Mouse (Mus musculus) mouse embryonic stem cell (cell line): ENCODE measurements at regions not wholly inside any gene's neighbourhood (a gene's known extent, or its start where the extent isn't known, plus 50 kb on each side); places are given as distances from the start of the nearest gene placed in this dataset.

Experiments used
- in situ Hi-C, 2 experiments: fragments of 300-500 bp; cut with MboI; formaldehyde crosslinking; loops; 1 replicate in 1 of 2; 3 replicates in 1 of 2; pipeline ENCODE4 v1.14.3; 2019 to 2020; ENCODE audit warnings: low sequenced_read_pairs in 2 of 2, low pct_unique_long_range_greater_than_20kb in 1 of 2, mixed read lengths in 1 of 2; ENCODE audit not compliant: unreplicated experiment in 1 of 2

DNA sequence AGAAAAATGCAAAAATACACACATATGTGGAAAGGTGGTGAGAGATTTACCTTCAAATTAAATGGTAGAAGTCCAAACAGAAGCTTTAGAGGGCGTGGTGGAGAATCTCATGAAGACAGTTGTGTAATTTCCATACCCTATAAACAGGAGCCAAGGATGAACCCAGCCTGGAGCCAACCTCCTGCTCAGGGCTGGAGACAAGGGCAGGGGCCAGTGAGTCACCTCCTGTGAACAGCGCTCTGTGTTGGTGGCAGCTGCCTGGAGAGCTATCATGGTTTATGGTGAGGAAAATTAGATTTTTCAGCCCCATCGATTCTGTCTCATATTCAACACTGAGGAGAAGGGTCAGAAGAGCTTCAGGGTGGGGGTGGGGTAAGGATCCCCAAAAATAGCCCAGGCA lies 261.1 kb downstream of the Agtpbp1 start:
- in situ Hi-C loops: loop anchor here in 1 of 2 experiments (25.0 kb wide), 1 partner anchor 462 kb away; no protein-coding TSS in a partner anchor

DNA sequence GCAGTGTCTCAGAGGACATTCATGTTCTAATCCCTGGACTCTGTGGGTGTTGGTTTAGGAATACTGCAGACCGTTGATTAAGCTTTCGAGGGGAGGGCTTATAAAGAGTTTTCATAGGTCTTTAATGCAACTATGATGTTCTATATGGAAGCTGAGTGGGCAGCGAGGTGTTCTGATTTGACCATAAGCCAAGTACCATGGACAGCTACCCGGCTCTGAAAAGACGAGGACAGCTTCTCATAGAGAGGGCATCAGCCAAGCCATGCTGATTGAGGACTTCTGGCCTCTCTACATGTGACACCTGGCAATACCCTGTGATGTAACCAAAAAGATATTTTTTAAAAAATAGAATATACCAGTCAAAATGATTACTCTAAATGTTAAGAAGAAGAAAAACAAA lies 261.6 kb downstream of the Agtpbp1 start:
- in situ Hi-C loops: loop anchor here in 1 of 2 experiments (25.0 kb wide), 1 partner anchor 461 kb away; no protein-coding TSS in a partner anchor

DNA sequence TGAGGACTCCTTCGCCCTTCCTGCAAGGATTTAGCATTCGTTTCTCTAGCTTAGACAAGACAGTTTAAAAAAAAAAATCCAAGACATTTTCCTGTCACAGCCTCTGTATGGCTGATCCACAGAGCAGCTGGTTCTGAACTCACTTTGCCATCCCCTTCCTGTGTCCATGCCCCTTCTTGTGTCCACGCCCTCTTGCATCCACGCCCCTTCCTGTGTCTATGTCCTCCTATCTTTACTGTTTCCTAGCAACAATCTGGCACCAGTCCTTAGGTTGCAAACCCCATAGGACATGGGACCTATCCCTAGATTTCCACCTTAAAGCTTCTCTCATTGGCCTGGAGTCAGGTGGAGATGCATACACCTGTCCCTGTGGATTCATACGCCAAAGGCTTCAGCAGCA lies 264.8 kb downstream of the Agtpbp1 start:
- in situ Hi-C loops: loop anchor here in 1 of 2 experiments (25.0 kb wide), 1 partner anchor 458 kb away; no protein-coding TSS in a partner anchor

DNA sequence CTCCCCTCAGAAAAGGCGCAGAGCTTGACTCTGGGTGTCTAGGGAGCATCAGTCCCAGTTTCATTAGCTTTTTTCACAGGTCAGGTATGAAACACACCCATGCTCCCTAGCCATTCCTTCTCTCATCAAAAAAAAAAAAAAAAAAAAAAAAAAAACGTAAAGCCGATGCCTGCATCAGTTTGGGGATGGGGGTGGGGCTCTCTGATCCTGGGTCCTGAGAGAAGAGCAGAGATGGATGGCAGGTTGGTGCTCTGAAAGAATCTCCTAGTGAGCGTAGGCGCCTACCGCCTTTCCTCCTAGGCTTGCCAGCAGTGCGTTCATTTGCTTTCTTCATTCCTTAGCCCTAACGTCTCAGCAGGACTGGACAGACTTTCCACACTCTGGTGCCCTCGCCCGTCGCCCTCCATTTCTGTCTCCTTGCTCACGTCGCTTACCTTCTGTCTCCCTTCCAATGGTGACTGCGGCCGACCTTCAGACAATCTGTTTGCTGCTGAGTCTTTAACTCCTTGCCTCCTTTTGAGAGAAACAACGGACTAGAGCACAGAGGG lies 267.5 kb downstream of the Agtpbp1 start:
- in situ Hi-C loops: loop anchor here in 1 of 2 experiments (25.0 kb wide), 1 partner anchor 455 kb away; no protein-coding TSS in a partner anchor

DNA sequence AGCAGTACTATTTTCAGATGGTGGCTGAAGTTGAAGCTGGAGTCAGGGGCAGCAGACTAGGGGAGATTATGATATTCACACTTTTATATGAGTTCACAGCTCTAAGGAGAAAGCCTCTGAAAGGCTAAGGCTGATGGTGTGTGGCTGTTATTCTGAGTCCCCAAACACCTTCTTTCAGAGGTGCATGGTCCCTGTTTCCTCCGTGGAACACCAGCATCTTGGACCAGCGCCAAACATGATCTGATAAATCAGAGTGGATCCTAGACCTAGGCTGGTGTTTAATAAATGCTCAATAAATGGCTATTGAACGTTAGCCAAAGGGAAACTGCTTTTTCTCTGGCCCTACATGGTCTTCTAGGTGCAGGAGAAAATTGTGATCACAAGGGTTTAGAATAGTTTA lies 269.2 kb downstream of the Agtpbp1 start:
- in situ Hi-C loops: loop anchor here in 1 of 2 experiments (25.0 kb wide), 1 partner anchor 454 kb away; no protein-coding TSS in a partner anchor

DNA sequence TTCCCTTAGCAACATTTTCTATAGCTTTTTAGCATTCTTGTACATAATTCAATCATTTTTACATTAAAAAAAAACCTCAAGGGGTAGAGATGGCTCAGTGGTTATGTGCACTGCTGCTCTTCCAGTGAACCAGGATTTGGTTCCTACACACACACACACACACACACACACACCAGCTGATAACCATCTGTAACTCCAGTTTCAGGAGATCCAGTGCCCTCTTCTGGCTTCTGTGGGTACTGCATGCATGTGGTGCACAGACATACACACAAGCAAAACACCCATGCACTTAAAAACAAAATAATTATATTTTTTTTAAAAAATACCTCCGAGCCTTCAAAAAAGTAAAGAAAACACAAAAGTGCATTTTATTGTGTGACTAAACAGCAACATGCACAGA lies 270.6 kb downstream of the Agtpbp1 start:
- in situ Hi-C loops: loop anchor here in 1 of 2 experiments (25.0 kb wide), 1 partner anchor 452 kb away; no protein-coding TSS in a partner anchor

DNA sequence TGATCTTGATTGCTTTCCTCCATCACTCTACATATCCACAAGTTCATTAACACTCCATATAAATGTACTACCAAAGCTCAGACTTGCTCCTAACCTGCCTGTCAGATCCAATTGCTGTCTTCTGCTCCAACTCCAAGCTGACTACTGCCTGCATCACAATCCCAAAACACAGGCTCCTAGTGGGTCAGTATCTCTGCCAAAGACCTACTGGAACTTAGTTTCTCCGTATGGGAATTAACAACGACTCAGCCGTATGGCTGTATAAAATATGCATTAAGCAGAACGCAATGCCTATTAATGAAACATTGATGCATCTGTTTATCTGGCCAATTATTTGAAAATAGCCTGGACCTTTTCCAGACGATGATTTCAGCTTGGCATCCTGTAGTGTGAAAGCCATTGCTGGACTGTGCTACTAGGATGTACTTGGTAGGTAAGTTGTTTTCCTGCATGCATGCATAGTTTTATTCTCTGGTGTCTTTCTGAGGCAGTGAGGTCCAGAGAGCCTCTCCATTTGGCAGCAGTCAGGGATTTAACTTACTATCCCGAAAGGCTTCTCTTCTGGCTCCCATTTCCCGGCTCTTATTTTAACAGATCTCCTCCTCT lies 271.2 kb downstream of the Agtpbp1 start:
- in situ Hi-C loops: loop anchor here in 1 of 2 experiments (25.0 kb wide), 1 partner anchor 452 kb away; no protein-coding TSS in a partner anchor

DNA sequence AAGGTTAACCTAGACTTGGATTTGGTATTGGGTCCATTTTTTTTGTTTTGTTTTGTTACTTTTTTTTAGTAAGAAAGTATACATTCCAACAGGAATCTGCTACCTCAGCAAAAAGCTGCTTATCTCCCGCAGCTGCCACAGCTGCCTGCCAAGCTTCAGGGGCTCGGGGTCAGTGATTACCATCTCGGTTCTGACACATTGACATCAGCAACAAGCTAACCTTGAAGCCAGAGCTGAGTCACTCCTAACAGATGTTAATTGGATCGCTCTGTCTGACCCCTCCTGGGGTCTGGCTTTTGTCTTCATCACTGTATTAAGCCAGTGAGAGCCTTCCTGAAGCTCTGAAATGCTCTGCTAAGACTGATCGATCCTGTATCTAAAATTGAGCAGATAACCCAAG lies 292.1 kb downstream of the Agtpbp1 start:
- in situ Hi-C loops: no loop called here

DNA sequence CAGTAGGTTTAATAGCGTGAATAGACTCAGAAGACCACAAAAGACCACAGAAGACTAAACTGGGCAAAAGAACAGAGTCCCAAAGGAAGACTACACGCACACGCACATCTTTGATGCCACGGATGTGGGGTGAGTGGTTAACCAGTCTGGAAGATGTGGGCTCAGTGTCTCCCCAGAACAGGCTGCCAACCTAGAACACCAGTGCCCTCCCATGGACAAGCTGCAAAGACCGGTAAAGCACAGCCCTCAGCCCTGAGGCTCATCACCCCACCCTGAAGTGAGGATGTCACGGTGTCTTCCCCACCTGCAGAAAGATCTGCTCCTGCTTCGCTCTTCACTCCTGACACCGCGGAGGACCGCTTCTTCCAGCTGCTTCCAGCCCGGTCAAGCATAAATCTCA lies 295.9 kb downstream of the Agtpbp1 start:
- in situ Hi-C loops: no loop called here

DNA sequence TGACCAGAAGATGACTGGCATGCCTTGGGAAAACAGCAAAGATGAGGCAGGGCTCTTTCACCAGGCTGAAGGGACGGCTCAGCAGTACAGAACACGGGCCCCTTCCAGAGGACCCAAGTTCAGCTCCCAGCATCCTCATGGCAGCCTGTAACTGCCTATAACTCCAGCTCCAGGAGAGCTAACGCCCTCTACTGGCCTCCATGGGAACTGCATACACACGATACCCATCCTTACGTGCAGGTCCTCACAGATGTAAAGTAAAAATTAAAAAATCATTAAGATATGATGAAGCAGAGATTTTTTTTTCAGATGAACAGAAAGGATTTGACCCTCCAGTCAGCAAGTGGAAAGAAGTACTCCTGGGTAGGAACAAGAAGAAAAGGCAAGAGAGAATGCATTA lies 303.8 kb downstream of the Agtpbp1 start:
- in situ Hi-C loops: no loop called here

DNA sequence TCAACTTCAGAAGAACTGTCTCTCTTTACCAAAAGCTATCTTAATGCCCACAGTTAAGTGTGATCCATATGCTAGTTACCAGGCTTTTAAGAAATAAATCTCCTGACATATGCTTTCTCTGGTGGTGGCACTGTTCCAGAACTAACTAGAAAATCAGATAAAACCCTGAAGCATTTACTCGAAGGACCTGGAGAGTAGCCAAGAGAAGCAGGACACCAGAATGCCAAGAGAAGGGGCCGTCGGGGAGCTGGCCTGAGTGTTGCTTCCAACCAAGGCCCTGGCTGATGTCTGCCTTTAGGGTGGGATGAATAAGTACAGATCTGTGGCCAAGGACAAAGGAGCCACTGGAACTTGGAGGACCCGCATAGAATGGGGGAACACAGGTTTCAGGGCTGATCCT lies 305.9 kb downstream of the Agtpbp1 start:
- in situ Hi-C loops: no loop called here

DNA sequence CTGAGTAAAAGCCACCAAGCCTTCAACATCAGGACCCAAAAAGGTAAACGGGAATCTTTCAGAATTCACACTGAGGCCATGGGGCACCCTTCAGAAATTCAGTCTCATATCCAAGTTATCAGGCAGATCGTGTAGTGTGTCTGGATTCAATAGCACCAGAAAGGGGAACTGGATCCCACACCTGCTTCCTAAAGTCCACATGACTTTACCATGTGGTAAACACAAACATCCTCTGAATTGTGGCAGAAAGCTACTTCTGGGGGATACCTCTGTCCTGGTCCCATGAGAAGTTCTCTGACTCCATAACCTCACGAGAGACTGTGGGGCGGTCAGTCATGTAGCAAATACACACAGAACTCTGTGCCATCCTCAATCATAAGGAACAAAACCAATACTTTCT lies 313.4 kb downstream of the Agtpbp1 start:
- in situ Hi-C loops: no loop called here

DNA sequence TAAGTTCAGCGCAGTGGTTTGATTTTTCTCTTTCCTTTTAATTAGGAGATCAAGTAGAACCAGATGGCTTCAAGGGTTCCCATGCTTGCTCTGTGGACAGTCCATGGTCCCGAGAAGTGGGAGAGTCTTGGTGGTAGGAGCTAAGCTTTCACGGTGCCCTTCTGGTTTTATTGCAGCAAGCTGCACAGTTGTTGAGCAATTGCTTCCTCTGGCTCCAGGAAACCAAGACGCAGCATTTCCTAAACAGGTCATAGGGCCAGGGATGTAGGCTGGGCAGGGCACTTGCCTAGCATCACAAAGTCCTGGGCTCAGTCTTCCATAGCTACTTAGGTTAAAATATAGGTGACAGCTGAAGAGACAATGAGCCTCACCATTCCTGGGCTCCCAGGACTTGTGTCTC lies 318.2 kb downstream of the Agtpbp1 start:
- in situ Hi-C loops: no loop called here

DNA sequence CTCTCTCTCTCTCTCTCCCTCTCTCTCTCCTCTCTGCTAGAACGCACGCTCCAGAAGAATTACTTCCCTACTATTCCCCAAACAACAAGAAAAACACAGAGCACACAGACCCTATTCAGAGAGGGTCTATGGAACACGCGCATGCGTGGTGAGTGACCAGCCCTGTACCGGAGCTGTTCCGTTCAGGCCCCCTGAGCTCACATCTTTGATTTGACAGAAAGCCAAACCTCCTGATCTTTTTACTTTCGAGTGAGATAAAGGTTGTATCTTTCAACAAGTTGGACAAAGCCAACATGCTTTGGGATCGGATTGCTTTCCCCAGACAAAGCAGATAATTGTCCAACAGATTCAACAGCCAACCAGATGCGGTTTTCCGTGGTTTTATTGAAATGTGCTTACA lies 320.9 kb downstream of the Agtpbp1 start:
- in situ Hi-C loops: no loop called here

DNA sequence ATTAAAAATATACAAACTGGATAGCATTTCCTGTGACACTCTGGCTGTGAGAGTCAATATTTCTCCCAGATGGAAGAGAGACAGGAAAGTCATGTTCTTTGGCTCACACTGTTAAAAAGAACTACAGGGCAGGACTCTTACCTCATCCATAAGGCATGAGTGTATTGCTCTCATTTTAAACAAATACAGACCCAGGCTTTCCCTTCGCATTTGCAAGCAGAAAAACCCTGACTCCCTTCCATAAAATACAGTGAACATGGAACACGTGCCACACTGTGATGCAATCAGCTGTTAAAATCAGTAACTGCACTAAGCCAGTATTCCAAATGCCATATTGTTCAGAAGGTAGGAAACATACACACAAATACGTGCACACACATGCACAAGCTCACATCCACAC lies 323.1 kb downstream of the Agtpbp1 start:
- in situ Hi-C loops: no loop called here

DNA sequence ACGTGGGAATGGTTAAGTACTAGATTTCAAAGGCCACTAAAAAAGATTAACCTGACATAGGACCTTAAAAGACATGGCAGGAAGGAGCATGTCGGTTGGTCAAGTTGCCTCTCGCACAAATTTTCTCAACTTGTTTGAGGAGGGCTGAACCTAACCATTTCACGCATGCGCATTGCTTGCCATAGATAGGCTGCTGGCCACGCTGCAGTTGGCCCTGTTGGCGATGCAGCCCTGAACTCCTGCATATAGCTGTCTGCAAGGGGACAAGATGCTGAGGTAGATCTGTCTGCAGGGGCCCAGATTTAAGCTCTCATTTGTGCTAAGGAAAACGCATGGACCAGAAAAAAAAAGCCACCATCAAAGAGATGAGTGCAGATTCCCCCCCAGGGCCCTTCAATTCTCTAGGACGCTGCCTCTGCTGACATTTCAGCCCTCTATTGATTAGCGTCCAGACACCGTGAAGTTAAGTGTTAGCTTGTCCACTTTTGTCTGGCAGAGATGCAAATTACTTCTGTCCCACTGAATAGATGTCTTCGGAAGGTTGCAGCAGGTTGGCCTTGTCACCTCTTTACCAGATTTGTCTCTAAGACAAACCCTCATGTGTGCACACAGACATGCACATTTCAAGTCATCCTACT lies 329.1 kb downstream of the Agtpbp1 start:
- in situ Hi-C loops: no loop called here

DNA sequence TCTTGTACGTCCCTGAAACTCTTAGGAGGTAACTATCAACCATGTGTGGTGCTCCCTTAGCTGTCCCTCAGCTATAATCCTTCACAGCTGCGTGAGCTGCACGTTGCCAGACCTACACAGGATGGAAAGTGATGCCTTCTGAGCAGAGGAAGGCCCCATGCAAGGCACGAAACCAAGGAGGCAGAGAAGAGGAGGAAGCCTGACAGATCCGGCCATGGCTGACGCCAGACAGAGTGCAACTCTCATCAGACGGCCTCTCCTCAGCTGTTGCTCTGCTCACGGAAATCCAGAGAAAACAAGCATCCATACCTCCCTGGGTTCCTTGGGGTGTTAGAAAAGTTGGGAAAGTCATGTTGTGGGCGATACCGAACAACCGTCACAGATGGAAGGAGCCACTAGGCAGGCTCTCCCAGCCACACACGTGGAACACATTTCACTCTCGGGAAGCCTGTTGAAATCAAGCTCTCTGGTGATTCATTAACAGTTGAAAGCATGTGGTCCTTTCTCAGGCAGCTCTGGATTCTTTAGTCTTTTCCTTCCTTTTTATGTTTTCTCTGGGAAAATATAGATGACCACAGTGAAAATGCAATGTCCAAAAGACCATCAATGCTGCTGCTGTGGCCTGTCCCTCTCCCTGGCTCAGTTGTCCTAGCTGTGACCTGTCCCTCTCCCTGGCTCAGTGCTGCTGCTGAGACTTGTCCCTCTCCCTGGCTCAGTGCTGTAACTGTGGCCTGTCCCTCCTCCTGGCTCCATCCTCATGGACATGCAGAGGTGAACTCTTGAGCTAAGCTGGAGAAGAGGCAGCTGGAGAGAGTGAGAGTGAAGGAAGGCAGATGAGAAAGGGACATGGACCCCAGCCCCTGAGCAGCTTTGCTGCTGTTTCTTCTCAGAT lies 331.1 kb downstream of the Agtpbp1 start:
- in situ Hi-C loops: no loop called here

DNA sequence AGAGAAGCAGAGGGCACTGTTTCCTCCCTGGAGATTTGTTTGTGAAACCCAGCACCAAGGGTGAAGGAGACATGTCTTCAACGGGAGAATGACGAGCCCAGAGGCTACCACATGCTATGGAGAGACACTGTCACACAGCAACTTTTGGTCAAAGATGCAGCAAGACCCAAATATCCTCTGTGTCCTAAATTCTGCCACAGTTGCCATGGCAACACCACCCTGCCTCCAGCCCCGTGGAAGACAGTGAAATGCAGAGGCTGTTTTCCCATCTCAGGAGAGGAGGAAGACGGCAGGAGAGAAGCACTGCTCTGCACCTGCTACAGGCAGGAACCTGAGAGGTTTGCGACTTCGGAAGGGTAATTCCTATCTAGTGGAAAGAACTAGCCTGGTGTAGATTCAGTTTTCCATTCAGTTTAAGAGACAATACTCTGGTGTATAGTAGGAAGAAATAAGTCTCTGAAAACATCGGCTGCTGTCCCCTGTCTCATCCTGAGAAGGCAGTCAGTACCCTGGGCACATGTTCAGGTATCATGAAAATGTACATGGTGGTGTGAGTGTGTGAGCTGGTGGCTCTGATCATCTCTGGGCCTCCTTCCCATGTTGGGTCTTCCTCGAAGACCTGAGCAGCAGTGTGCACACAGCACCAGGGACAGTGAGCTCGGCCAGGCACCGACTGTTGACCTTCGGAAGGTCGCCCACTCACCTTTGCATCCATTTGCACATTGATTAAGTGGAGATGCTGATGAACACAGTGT lies 333.6 kb downstream of the Agtpbp1 start:
- in situ Hi-C loops: no loop called here
